Mouse (Mus musculus): ENCODE measurements around the gene Sgsh. TPM values are rescaled to one million over a fixed set of nuclear protein-coding genes. Genes with fewer than 3 reads are reported as not detected.

The Sgsh gene
- polyA plus RNA-seq, 1 experiment from 2014 or later = 8.7 TPM

DNA sequence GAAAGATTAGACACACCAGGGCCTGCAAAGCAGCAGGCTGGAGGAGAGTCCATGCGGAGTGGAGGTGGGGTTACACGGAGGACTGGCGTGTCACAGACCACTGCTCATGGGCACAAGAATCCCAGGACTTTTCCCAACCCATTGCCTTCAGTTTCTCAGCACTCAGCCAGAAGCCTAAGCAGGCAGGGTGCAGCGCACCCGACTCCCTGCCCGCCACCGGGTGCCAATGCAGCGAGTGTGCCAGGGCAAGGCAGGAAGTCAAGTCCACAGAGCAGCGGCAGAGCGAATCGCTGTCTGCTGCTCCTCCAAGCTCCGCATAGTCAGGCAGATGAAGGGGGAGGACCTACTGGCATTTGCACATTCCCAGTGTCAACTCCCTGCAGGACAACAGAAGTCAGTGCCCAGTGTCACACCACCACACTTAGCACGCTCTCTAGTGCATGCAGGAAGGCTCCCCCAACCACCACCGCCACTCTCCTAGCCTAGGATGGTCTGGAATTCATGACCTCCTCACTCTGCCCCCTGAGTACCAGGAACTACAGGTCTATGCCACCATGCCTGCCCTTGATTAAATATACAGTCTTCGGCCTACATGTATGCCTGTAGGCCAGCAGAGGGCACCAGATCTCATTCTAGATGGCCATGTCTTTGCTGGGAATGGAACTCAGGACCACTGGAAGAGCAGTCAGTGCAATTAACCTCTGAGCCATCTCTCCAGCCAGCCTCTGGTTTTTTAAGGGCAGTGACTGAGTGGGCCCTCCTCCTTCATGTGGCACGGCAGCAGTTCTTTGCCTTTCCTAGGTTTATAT lies 50.2 kb downstream of the Sgsh start:
- Histone ChIP-seq H3K4me2 (no peak overlapping the region), H3K4me3 (no peak overlapping the region), H3K27ac (no peak overlapping the region), H3K9me3 (no peaks in the 10 kb centered on the region), H3K27me3 (0 out of 2 replicates have a peak, but pooled peaks cover 5% of the 10 kb centered on the region), H3K36me3 (no peaks in the 10 kb centered on the region), H3K4me1 (peaks cover 4% of the 10 kb centered on the region), H3K9ac (no peak overlapping the region)
- 47% methylated on average over 16 of the region's 16 CpGs for WGBS
- ATAC-seq (ENCODE audit: borderline replicate concordance, extremely low read depth, low FRiP score, low TSS enrichment) = no peak

GRCm38 (mm10) chr11:119300986-119301385 lies 54.4 kb downstream of the Sgsh start:
- Histone ChIP-seq H3K4me1 (peaks cover 17% of the 10 kb centered on the region), H3K27ac (no peak overlapping the region), H3K4me2 (peak overlapping the region; percentile 89; the same call in 1 of the 2 replicates), H3K4me3 (peak overlapping the region; percentile 90; the same call in 1 of the 2 replicates), H3K36me3 (peaks cover 22% of the 10 kb centered on the region), H3K9me3 (no peaks in the 10 kb centered on the region), H3K9ac (peak overlapping the region; percentile 96), H3K27me3 (no peaks in the 10 kb centered on the region)
- ATAC-seq (ENCODE audit: borderline replicate concordance, extremely low read depth, low FRiP score, low TSS enrichment) = no peak
- WGBS = 19% methylated on average over 2 of the region's 2 CpGs

- Histone ChIP-seq H3K4me1 (peaks cover 17% of the 10 kb centered on the region), H3K4me3 (peak overlapping the region; percentile 90), H3K27me3 (no peaks in the 10 kb centered on the region), H3K9ac (peak overlapping the region; percentile 96), H3K27ac (peak overlapping the region; percentile 85), H3K36me3 (peaks cover 28% of the 10 kb centered on the region), H3K4me2 (peak overlapping the region; percentile 89), H3K9me3 (no peaks in the 10 kb centered on the region)
- ATAC-seq (ENCODE audit: borderline replicate concordance, extremely low read depth, low FRiP score, low TSS enrichment) = no peak
- 2% methylated on average over 31 of the region's 31 CpGs for WGBS
Observed at GRCm38 (mm10) chr11:119300246-119300935, 54.9 kb downstream of the Sgsh start.

- H3K4me1 ChIP-seq = peaks cover 17% of the 10 kb centered on the region
- H3K9me3 ChIP-seq = no peaks in the 10 kb centered on the region
- under 1% methylated on average over 89 of the region's 89 CpGs for WGBS
Observed at GRCm38 (mm10) chr11:119299391-119300245, 55.7 kb downstream of the Sgsh start, which contains the start of gene Eif4a3. Eif4a3 (minus strand) TSS chr11:119300089.

GRCm38 (mm10) chr11:119298917-119299316 lies 56.4 kb downstream of the Sgsh start:
- no peak for ATAC-seq (ENCODE audit: borderline replicate concordance, extremely low read depth, low FRiP score, low TSS enrichment)
- Histone ChIP-seq H3K9ac (peak overlapping the region; percentile 96), H3K9me3 (no peaks in the 10 kb centered on the region), H3K4me1 (peaks cover 17% of the 10 kb centered on the region), H3K27ac (no peak overlapping the region), H3K27me3 (no peaks in the 10 kb centered on the region), H3K4me2 (peak overlapping the region; percentile 77), H3K4me3 (peak overlapping the region; percentile 90), H3K36me3 (peaks cover 43% of the 10 kb centered on the region)
- 6% methylated on average over 7 of the region's 7 CpGs for WGBS

More at GRCm38 (mm10) chr11:119299391-119300245, 55.7 kb downstream of the Sgsh start, which contains the start of gene Eif4a3:
- Histone ChIP-seq H3K4me2 (peak within 1 kb of the TSS; percentile 89), H3K27me3 (no peaks in the 10 kb centered on the region), H3K4me3 (peak within 1 kb of the TSS; percentile 90), H3K27ac (peak within 1 kb of the TSS; percentile 85), H3K36me3 (peaks cover 36% of the 10 kb centered on the region), H3K9ac (peak within 1 kb of the TSS; percentile 96)
- peak; percentile 96 for ATAC-seq (ENCODE audit: borderline replicate concordance, extremely low read depth, low FRiP score, low TSS enrichment)

DNA sequence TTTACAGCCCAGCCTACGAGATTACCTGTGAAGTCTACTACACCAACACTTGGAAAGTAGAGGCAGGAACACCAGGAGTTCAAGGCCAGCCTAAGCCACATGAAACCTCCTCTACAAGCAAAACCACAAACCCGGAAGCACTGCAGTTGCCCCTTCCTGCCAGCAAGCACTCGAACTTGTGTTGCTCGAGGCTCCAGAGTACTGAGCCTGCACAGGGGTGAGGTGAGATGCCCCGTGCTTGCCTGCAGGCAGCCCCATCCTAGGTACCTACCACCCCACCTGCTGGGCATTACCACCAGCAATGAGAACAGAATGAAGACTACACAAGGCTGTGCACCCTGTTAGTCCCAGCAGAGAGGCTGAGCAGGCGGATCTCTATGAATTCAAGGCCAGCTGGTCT lies 57.3 kb downstream of the Sgsh start:
- Histone ChIP-seq H3K4me2 (peak overlapping the region; percentile 14; the same call in 1 of the 2 replicates), H3K4me1 (peaks cover 17% of the 10 kb centered on the region), H3K9ac (no peak overlapping the region), H3K9me3 (no peaks in the 10 kb centered on the region), H3K4me3 (peak overlapping the region; percentile 8; the same call in 1 of the 2 replicates), H3K36me3 (peaks cover 52% of the 10 kb centered on the region), H3K27me3 (no peaks in the 10 kb centered on the region), H3K27ac (no peak overlapping the region)
- 77% methylated on average over 6 of the region's 6 CpGs for WGBS
- ATAC-seq (ENCODE audit: borderline replicate concordance, extremely low read depth, low FRiP score, low TSS enrichment) = no peak

MicroRNAs within 50 kb of the gene (microRNA counts, 519-probe panel; counts per million panel counts)
- microRNA mmu-miR-1932 = 19.7 counts per million

Small RNA genes within 50 kb of the gene (microRNA-seq; reads per million reads assigned to microRNA genes)
- not detected for gene Mir1932

Other genes starting within 250 kb of the Sgsh start
- 19.9 and 20.9 TPM in 2 replicates for gene Tbc1d16, start 127.0 kb downstream of the Sgsh start, polyA plus RNA-seq (2015; fragmentation: Nextera tagmentation; extraction: Ambion mirVana)
- gene Ccdc40, start 127.0 kb downstream of the Sgsh start, polyA plus RNA-seq (2015; fragmentation: Nextera tagmentation; extraction: Ambion mirVana) = 4.9 and 5.7 TPM in 2 replicates
- gene Gaa, start 87.6 kb downstream of the Sgsh start, polyA plus RNA-seq (2015; fragmentation: Nextera tagmentation; extraction: Ambion mirVana) = 61.5 and 66.1 TPM in 2 replicates
- 369 and 387 TPM in 2 replicates for gene Eif4a3, start 55.4 kb downstream of the Sgsh start, polyA plus RNA-seq (2015; fragmentation: Nextera tagmentation; extraction: Ambion mirVana)
- gene Card14, start 47.8 kb downstream of the Sgsh start, polyA plus RNA-seq (2015; fragmentation: Nextera tagmentation; extraction: Ambion mirVana) = 0.05 and 0.09 TPM in 2 replicates
- gene Slc26a11, start within 50 bp of the Sgsh start, polyA plus RNA-seq (2015; fragmentation: Nextera tagmentation; extraction: Ambion mirVana) = 9.5 and 12.3 TPM in 2 replicates
- gene Rnf213, start 37.6 kb upstream of the Sgsh start, polyA plus RNA-seq (2015; fragmentation: Nextera tagmentation; extraction: Ambion mirVana) = 7.0 and 7.6 TPM in 2 replicates
- 17.2 and 17.4 TPM in 2 replicates for gene Endov, start 135.8 kb upstream of the Sgsh start, polyA plus RNA-seq (2015; fragmentation: Nextera tagmentation; extraction: Ambion mirVana)
- 1.7 TPM in 2 replicates for gene Nptx1, start 192.2 kb upstream of the Sgsh start, polyA plus RNA-seq (2015; fragmentation: Nextera tagmentation; extraction: Ambion mirVana)
- gene Rptor, start 247.4 kb upstream of the Sgsh start, polyA plus RNA-seq (2015; fragmentation: Nextera tagmentation; extraction: Ambion mirVana) = 8.5 and 9.7 TPM in 2 replicates